Mouse (Mus musculus) forebrain, postnatal 0 days (tissue): ENCODE measurements at regions not wholly inside any gene's neighbourhood (a gene's known extent, or its start where the extent isn't known, plus 50 kb on each side); places are given as distances from the start of the nearest gene placed in this dataset.
A peak's percentile ranks its signal among the peaks of the same experiment; 100 is the strongest.

Source experiments
- ATAC-seq: fragments of 200-750 bp; cut with Nextera tagmentation; 2 replicates; pipeline ENCODE4 v1.8.0; 2017; ENCODE audit warnings: mild to moderate bottlenecking, moderate library complexity
- DNase-seq: peaks from one replicate; pipeline ENCODE4 v3.0.0-alpha.2; 2015
- H3K27ac ChIP-seq: fragments of 300-500 bp; sonication (generic); 2 replicates; pipeline ENCODE4 v1.5.1; 2014; ENCODE audit warnings: low read depth, mild to moderate bottlenecking, antibody characterized with exemption, low read length, moderate library complexity, mixed read lengths
- H3K27me3 ChIP-seq: fragments of 300-500 bp; sonication (generic); 2 replicates; pipeline ENCODE4 v1.6.1; 2014; ENCODE audit warnings: mild to moderate bottlenecking, low read length, mixed read lengths; ENCODE audit not compliant: insufficient read depth
- H3K36me3 ChIP-seq: fragments of 300-500 bp; sonication (generic); 2 replicates; pipeline ENCODE4 v1.6.1; 2014; ENCODE audit warnings: mild to moderate bottlenecking, moderate library complexity; ENCODE audit not compliant: insufficient read depth
- H3K4me1 ChIP-seq: fragments of 300-500 bp; sonication (generic); 2 replicates; pipeline ENCODE4 v1.6.1; 2014; ENCODE audit warnings: antibody characterized with exemption; ENCODE audit not compliant: insufficient read depth
- H3K4me2 ChIP-seq: fragments of 300-500 bp; sonication (generic); 2 replicates; pipeline ENCODE4 v1.6.1; 2014; ENCODE audit warnings: low read depth, mild to moderate bottlenecking, moderate library complexity
- H3K4me3 ChIP-seq: fragments of 300-500 bp; sonication (generic); 2 replicates; pipeline ENCODE4 v1.5.1; 2014; ENCODE audit warnings: low read depth, low read length, mixed read lengths
- H3K9ac ChIP-seq: fragments of 300-500 bp; sonication (generic); 2 replicates; pipeline ENCODE4 v1.6.1; 2014; ENCODE audit warnings: mild to moderate bottlenecking
- H3K9me3 ChIP-seq: fragments of 300-500 bp; sonication (generic); 2 replicates; pipeline ENCODE4 v1.6.1; 2016; ENCODE audit warnings: low read length
- CTCF ChIP-seq: sonication (generic); IDR thresholded peaks from 2 replicates; pipeline ENCODE4 v1.5.1; 2016; ENCODE audit warnings: antibody characterized with exemption, control low read depth, low read depth
- WGBS: fragments of 180-500 bp; shearing (Covaris S2); extraction: QIAGEN DNeasy Blood & Tissue Kit; methylation state at CpG from one replicate; pipeline ENCODE4 v1.1.7; 2014; 5-methylcytosine and 5-hydroxymethylcytosine counted together

- WGBS = 86% methylated on average over 3 of the region's 3 CpGs
- Histone ChIP-seq H3K27me3 (no peaks in the 10 kb centered on the region), H3K36me3 (no peaks in the 10 kb centered on the region), H3K4me1 (no peaks in the 10 kb centered on the region), H3K27ac (no peak overlapping the region), H3K9me3 (no peaks in the 10 kb centered on the region), H3K4me3 (no peak overlapping the region), H3K9ac (no peak overlapping the region), H3K4me2 (no peak overlapping the region)
- no peak for ATAC-seq
- TF ChIP-seq CTCF = no peak
- no peak for DNase-seq
Observed at GRCm38 (mm10) chr9:101596898-101597297, 264.7 kb upstream of the 9630041A04Rik start.

- ATAC-seq (no peak), DNase-seq (no peak)
- Histone ChIP-seq H3K27me3 (no peaks in the 10 kb centered on the region), H3K27ac (no peak overlapping the region), H3K4me2 (no peak overlapping the region), H3K4me3 (no peak overlapping the region), H3K9ac (no peak overlapping the region), H3K4me1 (no peaks in the 10 kb centered on the region), H3K36me3 (no peaks in the 10 kb centered on the region), H3K9me3 (no peaks in the 10 kb centered on the region)
- TF ChIP-seq CTCF = no peak
- WGBS = 90% methylated on average over 14 of the region's 14 CpGs
Observed at GRCm38 (mm10) chr9:101595101-101595650, 266.5 kb upstream of the 9630041A04Rik start.

DNA sequence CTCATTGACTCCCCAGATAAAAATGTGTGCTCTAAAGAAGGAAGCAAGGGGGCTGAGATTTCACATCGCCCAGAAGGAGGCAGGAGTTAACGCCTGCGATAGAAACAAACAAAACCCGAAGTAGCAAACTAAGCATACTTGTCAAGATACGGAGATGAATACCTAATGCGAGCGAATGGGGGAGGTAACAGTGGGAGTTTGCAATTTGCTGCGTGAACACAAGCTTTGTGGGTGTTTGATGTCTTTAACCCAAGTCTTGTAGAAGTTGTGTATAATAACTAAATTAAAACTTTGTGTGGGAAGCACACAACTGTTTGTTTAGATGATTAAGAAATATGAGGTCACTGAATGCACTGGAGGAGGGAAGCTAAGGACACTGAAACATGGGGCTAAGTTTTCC is 269.0 kb upstream of the 9630041A04Rik start:
- TF ChIP-seq CTCF = no peak
- DNase-seq = no peak
- WGBS = 65% methylated on average over 8 of the region's 8 CpGs
- H3K27me3 ChIP-seq = no peaks in the 10 kb centered on the region
- H3K9ac ChIP-seq = no peak overlapping the region
- H3K4me2 ChIP-seq = no peak overlapping the region
- no peaks in the 10 kb centered on the region for H3K4me1 ChIP-seq
- no peaks in the 10 kb centered on the region for H3K9me3 ChIP-seq
- ATAC-seq = no peak
- H3K4me3 ChIP-seq = no peak overlapping the region
- H3K27ac ChIP-seq = no peak overlapping the region
- no peaks in the 10 kb centered on the region for H3K36me3 ChIP-seq

DNA sequence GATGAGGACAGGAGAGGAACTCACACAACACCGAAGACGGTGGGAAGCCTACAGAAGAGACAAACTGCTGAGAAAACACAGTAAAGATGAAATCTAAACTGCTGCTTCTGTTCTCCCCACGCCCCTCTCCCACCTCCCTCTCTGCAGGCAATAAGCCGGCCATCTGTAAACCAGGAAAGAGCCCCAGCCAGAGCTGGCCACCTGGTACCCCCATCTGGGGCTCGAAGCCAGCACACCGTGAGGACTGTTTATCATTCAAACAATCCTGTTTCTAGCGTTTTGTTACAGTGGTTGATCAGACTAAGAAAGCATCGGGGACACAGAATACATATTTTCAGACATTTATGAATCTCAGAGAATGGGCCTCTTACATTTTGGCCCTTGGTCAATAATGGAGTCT is 270.0 kb upstream of the 9630041A04Rik start:
- Histone ChIP-seq H3K9me3 (no peaks in the 10 kb centered on the region), H3K9ac (no peak overlapping the region), H3K27me3 (no peaks in the 10 kb centered on the region), H3K27ac (no peak overlapping the region), H3K4me3 (no peak overlapping the region), H3K4me2 (no peak overlapping the region), H3K36me3 (no peaks in the 10 kb centered on the region), H3K4me1 (no peaks in the 10 kb centered on the region)
- TF ChIP-seq CTCF = no peak
- ATAC-seq (no peak), DNase-seq (no peak)
- 68% methylated on average over 8 of the region's 8 CpGs for WGBS

DNA sequence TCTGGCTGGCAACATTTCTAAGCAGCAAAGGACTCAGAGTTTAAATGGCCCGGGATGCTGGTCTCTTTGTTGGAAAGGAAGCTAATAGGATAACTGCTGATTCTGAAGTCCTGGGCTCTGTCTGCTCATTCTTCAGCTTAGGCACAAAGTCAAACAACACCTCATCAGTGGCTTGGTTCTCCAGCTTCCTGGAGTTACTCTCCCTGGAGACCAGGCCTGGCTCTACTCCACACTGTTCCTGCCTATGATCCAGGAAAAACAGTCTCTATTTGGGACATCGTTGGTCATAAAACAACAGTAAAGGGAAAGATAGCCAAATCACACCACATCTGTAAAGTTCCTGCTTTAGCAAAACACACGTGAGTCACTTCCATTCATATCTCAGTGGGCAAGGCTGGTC is 271.3 kb upstream of the 9630041A04Rik start:
- Histone ChIP-seq H3K9me3 (0 out of 2 replicates have a peak, but pooled peaks cover 5% of the 10 kb centered on the region), H3K4me1 (no peaks in the 10 kb centered on the region), H3K9ac (no peak overlapping the region), H3K27me3 (no peaks in the 10 kb centered on the region), H3K4me2 (no peak overlapping the region), H3K27ac (no peak overlapping the region), H3K4me3 (no peak overlapping the region), H3K36me3 (no peaks in the 10 kb centered on the region)
- ATAC-seq = no peak
- DNase-seq = no peak
- TF ChIP-seq CTCF = no peak
- 82% methylated on average over 3 of the region's 3 CpGs for WGBS

DNA sequence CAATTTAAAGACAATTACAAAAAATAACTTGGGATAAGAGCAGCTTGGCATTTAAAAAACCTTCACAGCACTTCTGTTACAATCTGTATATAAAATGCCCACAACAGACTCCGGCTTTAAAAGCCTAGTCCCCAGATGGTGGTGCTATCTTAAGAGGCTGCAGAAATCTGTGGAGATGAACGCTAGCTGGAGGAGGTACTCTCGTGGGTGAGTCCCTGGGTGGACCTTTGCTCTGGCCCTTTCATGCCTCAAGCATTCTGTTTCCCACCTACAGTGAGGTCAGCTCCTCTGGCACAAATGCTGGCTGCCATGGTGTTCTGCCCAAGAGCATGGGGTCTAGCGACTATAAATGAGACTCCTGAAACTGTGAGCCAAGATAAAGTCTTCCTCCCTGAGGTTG is 280.6 kb upstream of the 9630041A04Rik start:
- peak; percentile 26 for DNase-seq
- H3K9me3 ChIP-seq = 0 out of 2 replicates have a peak, but pooled peaks cover 9% of the 10 kb centered on the region
- no peaks in the 10 kb centered on the region for H3K27me3 ChIP-seq
- H3K36me3 ChIP-seq = no peaks in the 10 kb centered on the region
- H3K4me3 ChIP-seq = no peak overlapping the region
- no peak for TF ChIP-seq CTCF
- ATAC-seq = no peak
- no peak overlapping the region for H3K27ac ChIP-seq
- WGBS = 82% methylated on average over 4 of the region's 4 CpGs
- H3K9ac ChIP-seq = no peak overlapping the region
- H3K4me1 ChIP-seq = no peaks in the 10 kb centered on the region
- H3K4me2 ChIP-seq = no peak overlapping the region

- no peaks in the 10 kb centered on the region for H3K27me3 ChIP-seq
- H3K4me1 ChIP-seq = no peaks in the 10 kb centered on the region
- no peaks in the 10 kb centered on the region for H3K36me3 ChIP-seq
- WGBS = 16% methylated on average over 4 of the region's 4 CpGs
- no peaks in the 10 kb centered on the region for H3K9me3 ChIP-seq
- no peak for ATAC-seq
- H3K27ac ChIP-seq = no peak overlapping the region
- no peak for DNase-seq
- H3K9ac ChIP-seq = no peak overlapping the region
- no peak overlapping the region for H3K4me2 ChIP-seq
- no peak overlapping the region for H3K4me3 ChIP-seq
- no peak for TF ChIP-seq CTCF
Observed at GRCm38 (mm10) chr9:101570714-101571113, 290.9 kb upstream of the 9630041A04Rik start.
